Mouse (Mus musculus) small intestine, adult 10 weeks (tissue): Measurements from ENCODE around the gene Eepd1. TPM values are rescaled to one million over a fixed set of nuclear protein-coding genes. Genes with fewer than 3 reads are reported as not detected.

ENCODE experiments used
- polyA plus RNA-seq: library from polyadenylated mRNA; stranded (reverse); fragments of 350-450 nt; fragmentation: Illumina TruSeq; extraction: RNeasy Lipid Tissue Mini Kit (QIAGEN cat#74804); gene quantifications from one replicate; pipeline ENCODE4 v1.2.3, GENCODE M21; 2014; ENCODE audit warnings: low replicate concordance

Eepd1 gene
- 3.9 TPM for polyA plus RNA-seq

GRCm38 (mm10) chr9:25481344-25482095, at the start of gene Eepd1:
TSS of gene Eepd1 (plus strand) at chr9:25481547.

Other genes starting within 250 kb of the Eepd1 start
- gene Sept7, start 229.1 kb upstream of the Eepd1 start, polyA plus RNA-seq = 445 TPM